Mouse (Mus musculus) kidney, adult 2 months (tissue): ENCODE results near the gene Mllt10.

Source experiments
- CTCF ChIP-seq: fragments of 200-500 bp; conservative IDR thresholded peaks from 2 replicates; pipeline ENCODE4 v1.5.1; 2011; ENCODE audit warnings: low read depth, mild to moderate bottlenecking, control low read depth, low read length, moderate library complexity, mixed read lengths; ENCODE audit not compliant: insufficient read depth, insufficient read length
- POLR2A ChIP-seq: fragments of 200-500 bp; IDR thresholded peaks from one replicate; pipeline ENCODE4 v1.6.1; 2011; ENCODE audit warnings: low read depth, low read length, control low read depth

DNA sequence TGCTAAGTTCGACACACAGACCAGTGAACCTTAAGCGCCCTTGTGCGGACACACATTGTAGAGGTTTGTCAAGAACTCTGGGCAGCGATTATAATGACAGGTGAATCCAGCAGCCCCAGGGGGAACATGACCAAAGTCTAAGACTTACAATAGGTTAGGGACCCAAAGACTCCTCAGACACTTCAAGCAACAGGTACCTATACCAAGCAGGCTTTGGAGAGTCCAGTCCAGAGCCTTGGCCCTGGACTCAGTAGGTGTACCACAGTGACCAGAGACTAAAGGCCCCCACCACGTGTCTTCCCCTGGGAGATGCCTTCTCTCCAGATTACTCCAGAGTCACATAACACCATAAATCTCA lies 22.5 kb upstream of the Mllt10 start:
- TF ChIP-seq CTCF (no peak), POLR2A (no peak)
